Mouse (Mus musculus): ENCODE results near the gene Cpt1a.
A peak's percentile ranks its signal among the peaks of the same experiment; 100 is the strongest.

Cpt1a gene

DNA sequence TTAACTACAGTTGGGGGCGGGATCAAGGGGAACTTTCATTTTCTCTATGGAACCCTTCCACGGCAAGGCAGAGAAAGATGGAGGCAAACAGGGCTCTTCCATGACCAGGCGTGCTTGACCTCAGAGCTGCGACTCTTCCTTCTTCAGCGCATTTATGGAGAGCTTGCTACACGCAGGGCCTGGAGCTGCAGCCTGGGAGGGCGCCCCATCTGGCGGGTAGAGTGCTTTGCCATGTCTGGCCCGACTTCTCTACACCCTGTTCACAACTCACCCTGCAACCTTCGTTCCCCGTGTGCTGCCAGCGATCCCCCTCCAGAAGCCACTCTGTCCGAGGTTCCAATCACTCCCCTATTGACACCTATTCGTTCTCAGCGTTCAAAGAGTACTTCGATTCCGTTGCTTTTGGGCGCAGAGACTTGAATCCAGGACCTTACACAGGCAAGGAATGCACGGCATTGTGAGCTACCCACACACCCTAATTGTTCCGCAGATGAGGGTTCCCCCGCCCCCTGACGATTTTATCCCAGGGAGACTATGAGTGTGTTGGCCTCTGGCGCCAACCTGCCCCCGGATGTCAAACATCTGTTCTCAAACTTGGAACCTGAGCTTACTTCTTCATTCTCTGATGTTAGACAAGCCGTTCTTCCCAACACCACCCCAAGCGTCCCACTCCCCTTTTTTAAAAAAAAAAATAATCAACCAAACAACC, at the start of gene Cpt1a:
TSS of gene Cpt1a (plus strand) at position 74 of the 709 bp plus-strand sequence.
- DNase-seq (ENCODE audit: low read depth, low spot score) = no peak

DNA sequence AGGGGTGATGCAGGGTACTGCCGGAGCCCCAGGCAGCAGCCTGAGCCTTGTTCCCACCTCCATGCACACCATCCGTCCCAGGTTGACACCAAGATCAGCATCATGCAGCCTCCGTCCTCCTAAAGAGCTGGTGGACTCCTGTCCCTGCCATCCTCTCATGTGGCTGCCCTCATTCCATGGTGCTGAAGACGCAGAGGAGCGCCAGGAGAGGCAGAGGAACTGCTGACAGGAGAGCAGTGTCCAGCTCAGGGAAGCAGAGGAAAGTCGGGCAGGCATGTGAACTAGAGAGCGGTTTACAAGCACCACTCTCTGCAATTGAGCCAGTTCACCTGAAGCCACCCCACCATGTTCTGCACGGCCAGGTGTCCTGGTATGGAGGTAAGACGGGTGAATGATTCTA, 48.8 kb upstream of the Cpt1a start:
- DNase-seq (ENCODE audit: low read depth, low spot score) = no peak

DNA sequence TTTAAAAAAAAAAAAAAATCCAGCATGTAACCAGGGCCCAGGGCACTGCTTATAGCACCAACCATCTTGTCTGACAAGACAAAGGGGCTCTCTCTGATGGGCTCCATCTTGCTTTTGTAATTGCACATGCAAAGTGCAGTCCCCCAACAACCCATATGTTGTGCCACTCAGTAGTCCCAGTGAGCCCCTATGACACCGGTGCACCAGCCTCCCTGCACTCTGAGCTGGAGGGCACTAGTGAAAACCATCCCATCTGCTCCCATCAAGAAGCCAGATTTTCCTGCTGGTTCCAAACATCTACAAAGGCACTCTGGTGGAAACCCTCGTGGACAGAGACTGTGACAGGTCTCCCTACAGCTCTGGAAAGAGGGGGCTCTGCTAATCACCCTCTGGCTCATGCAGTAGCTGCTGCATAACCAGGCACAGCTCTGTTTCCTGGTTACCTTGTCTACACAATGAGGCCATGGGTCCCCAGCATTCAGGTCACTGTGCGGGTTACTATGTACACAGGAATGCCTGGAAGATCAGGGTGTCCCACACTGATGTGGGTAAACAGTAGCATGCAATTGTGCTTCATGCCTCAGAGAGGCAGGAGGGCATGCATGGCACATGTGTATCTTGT, 46.3 kb upstream of the Cpt1a start:
- no peak for DNase-seq (ENCODE audit: low read depth, low spot score)

DNA sequence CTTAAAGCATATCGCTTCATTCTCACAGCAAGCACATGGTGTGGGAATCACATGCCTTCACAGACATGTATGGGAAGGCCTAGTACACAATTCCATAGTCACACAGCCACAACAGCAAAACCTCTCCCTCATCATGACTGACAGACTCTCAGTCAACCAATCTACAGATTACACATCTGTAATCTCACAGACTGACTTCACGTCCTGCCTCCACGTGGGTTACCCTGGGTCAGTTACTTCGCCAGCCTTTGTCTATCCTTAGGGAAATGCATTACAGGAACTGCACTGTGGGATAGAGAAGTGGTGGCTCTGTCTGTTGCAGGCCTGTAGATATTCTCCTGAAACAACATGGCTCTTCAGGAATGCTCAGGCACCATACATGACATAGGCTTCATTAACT, 40.2 kb upstream of the Cpt1a start:
- DNase-seq (ENCODE audit: low read depth, low spot score) = no peak

DNA sequence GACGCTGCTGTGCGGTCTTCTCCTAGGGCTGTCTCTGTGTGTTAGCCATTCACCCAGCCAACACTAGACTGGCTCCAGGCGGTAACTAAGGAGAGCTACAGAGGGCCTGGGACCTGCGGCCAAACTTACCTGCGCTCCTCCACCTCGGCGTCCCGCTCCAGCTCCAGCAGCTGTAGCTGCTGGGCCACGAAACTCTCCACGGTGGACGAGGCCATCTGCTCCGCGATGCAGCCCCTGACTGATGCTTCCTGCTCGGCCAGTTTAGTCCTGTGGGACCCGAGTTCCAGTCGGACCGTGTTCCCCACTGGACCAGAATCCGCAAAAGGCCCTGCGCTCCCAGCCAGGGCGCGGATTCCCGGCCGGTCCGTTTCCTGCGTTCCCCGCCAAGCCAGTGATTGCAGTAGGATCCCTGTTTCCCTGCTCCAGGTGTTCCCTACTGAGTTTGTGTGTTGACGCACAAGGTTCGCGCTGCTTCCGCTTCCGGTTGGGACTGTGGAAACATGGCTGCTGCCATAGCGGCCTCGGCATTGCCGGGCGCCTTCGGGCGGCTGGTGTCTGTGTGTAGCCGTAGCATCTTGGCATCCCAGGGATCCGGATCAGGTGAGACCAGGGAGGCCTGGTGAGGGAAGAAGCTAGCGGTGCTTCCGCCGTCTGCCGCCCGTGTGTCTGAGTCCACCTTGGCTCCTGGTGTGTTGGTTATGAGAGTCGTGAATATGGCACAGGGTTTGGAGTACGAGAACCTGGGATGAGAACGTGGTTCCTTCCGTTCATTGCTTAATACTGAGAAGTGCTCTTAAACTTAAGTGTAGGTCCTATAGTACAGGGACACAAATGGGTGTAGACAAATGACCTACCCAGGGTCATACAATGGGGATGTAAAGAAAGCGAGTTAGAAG, 39.3 kb upstream of the Cpt1a start, which contains the start of the genes Mrpl21 and Ighmbp2:
TSS of gene Mrpl21 (plus strand) at position 330 of the 896 bp plus-strand sequence.
TSS of gene Ighmbp2 (minus strand) at position 446 of the 896 bp plus-strand sequence.
- peak; percentile 80 for DNase-seq (ENCODE audit: low read depth, low spot score)

- DNase-seq (ENCODE audit: low read depth, low spot score) = no peak
These were observed 33.1 kb upstream of the Cpt1a start for GRCm38 (mm10) chr19:3289006-3289405.

DNA sequence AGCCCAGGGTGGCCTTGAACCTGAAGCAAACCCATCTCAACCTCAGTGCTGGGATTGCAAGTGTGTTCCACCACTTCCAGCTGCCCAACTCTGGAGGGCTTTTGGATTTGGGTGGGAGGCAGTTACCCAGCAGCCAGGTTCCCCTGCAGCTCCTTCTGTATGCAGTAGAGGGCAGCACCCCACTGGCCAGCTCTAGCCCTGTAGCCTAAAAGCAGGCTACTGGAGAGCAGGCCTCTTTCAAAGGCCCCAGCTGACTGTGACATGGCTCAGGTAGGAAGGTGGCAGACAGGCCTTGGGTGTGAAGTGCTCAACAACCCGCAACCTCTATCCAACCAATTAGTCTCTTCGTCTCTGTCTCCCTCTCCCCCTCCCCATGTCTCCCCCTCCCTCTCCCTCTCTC, 30.1 kb upstream of the Cpt1a start:
- DNase-seq (ENCODE audit: low read depth, low spot score) = peak; percentile 32

DNA sequence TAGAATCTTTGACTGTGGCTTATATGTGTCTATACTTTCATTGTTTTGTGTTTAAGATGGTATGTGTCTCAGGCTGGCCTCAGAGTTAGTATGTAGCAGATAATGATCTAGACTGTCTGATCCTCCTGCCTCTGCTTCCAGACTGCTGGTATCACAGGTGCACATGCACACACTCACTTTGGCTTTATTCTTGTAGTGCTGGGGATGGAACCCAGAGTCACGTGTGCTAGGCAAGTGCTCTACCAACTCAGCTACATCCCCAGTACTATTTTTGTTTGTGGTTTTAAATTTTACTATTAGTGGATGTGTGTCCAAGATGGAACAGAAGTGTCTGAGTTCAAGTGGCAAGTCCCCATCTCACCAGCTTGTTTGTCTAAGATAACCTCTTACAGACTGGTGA, 29.1 kb upstream of the Cpt1a start:
- no peak for DNase-seq (ENCODE audit: low read depth, low spot score)

- no peak for DNase-seq (ENCODE audit: low read depth, low spot score)
These were observed 26.9 kb upstream of the Cpt1a start for GRCm38 (mm10) chr19:3295245-3295644.

DNA sequence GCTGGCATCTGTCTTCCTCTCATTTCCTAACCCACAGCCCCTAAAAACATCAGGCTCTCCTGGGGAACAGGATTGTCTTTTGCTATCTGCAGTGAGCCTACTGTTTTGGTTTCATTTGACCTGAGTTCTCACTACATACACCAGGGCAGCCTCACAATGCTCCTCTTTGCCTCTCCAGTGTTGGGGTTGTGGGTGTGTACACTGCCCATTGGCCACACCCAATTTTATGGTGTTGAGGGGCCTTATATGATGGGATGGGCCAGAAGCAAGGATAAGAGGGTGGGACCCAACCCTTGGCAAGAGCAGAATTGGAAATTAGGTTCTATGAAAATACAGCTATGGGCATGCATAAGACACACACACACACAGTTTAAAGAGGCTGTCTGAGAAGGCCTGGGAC, 25.1 kb upstream of the Cpt1a start:
- no peak for DNase-seq (ENCODE audit: low read depth, low spot score)

- no peak for DNase-seq (ENCODE audit: low read depth, low spot score)
These were observed 24.4 kb upstream of the Cpt1a start for GRCm38 (mm10) chr19:3297775-3298174.

- no peak for DNase-seq (ENCODE audit: low read depth, low spot score)
These were observed 18.1 kb upstream of the Cpt1a start for GRCm38 (mm10) chr19:3304017-3304416.

GRCm38 (mm10) chr19:3307175-3307949, 14.8 kb upstream of the Cpt1a start:
- no peak for DNase-seq (ENCODE audit: low read depth, low spot score)

GRCm38 (mm10) chr19:3319341-3319740, 2.8 kb upstream of the Cpt1a start:
- DNase-seq (ENCODE audit: low read depth, low spot score) = no peak

GRCm38 (mm10) chr19:3320086-3320485, 2.0 kb upstream of the Cpt1a start:
- no peak for DNase-seq (ENCODE audit: low read depth, low spot score)

DNA sequence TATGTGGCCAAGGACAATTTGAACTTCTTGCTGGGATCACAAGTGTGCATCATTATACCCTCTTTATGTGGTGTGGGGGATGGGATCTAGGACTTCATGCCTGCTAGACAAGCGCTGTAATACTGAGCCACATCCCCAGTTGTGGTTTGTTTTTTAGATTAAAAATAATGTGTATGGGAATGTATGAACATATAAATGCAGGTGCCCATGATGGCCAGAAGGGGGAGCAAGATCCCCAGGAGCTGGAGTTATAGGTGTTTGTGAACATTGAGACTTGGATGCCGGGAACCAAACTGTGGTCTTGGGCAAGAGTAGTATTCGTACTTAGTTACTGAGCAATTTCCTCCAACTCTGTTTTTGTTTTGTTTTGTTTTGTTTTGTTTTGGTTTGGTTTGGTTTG, 1.3 kb upstream of the Cpt1a start:
- no peak for DNase-seq (ENCODE audit: low read depth, low spot score)

DNA sequence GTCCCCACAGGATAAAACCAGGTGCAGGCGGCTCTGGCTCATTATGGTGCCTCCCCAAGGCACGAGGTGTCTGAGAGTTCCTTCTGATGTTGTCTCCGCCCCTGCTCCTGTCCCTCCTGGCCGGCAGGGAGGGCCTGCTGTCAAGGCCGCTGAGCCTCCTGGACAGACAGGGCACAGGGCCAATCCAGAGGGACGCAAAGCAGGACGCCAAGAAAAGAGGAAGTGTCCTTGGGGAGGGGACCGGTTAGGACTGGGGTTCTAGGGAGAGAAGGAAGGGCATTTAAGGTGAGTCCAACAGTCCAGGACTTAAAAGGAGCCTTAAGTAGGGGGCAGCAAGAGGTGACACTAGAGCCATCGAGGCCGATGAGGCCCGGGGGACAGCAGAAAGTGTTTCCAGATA, 517 bp upstream of the Cpt1a start:
- DNase-seq (ENCODE audit: low read depth, low spot score) = no peak

- DNase-seq (ENCODE audit: low read depth, low spot score) = peak; percentile 45
These were observed 1.1 kb downstream of the Cpt1a start for GRCm38 (mm10) chr19:3323201-3323621.

- peak; percentile 14 for DNase-seq (ENCODE audit: low read depth, low spot score)
These were observed 1.7 kb downstream of the Cpt1a start for GRCm38 (mm10) chr19:3323753-3324270.

DNA sequence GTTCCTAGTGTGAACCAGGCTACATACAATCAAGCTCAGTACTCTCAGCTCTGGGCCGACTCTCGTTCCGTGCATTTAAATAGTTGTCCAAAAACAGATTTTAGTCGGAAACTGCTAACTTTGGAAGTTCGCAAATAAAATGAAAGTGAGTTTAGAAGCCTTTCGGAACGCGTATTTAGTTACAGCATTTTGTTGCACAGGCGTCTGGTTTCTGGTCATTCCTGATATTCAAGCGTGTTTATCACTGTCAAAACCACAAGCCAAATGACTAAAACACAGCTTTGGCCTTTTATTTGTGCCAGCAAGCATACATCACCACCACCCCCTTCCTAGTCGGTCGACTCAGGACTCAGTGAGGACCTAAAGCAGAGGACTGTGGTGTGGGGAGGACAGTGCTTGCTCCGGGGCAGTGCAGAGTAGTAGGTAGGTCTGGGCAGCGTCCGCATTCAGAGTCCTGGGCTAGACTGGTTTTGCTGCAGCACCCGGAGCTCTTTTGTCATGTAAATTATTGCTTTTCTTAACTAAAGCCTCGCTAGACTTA, 2.2 kb downstream of the Cpt1a start:
- no peak for DNase-seq (ENCODE audit: low read depth, low spot score)

Measured in embryo, embryonic 11.5 days (tissue).